Mouse (Mus musculus) gastrocnemius, postnatal 14 days (tissue): ENCODE results near the gene Abcb1b. TPM values are rescaled to one million over a fixed set of nuclear protein-coding genes. Genes with fewer than 3 reads are reported as not detected.
"Not testable (repeated sequence)": the region's sequence is repeated elsewhere in the genome, so short reads cannot be mapped to it uniquely, and the experiment has no call there.

ENCODE experiments used
- DNase-seq: peaks from one replicate; pipeline ENCODE4 v3.0.0; 2021; ENCODE audit warnings: mixed read lengths
- intact Hi-C: fragments of 180-260 bp; cut with DNase I; formaldehyde crosslinking; loops from one replicate; pipeline ENCODE4 v1.15.1; 2025; ENCODE audit warnings: low total_unique reads
- long read RNA-seq, 2 experiments: library from polyadenylated mRNA; stranded (forward); transcript quantifications; one replicate each; pipeline ENCODE4 v2.0.0; 2021
- total RNA-seq, 2 experiments: library from RNA; stranded (reverse); gene quantifications; 2 replicates each; pipeline ENCODE4 v1.2.3; 2021

Gene Abcb1b
- 1 to 10 TPM in 1 of 2 experiments, under 1 TPM in 1; 0.78 to 1.6 TPM for total RNA-seq
- long read RNA-seq, experiment 1, partial matches to known transcripts, result 3 of 3 reads
- long read RNA-seq, experiment 1, other reads (novel, unspliced or antisense), result 0 of 3 reads
- long read RNA-seq, experiment 2, partial matches to known transcripts, result 2 of 2 reads
- long read RNA-seq, experiment 2, other reads (novel, unspliced or antisense), result 0 of 2 reads

DNA sequence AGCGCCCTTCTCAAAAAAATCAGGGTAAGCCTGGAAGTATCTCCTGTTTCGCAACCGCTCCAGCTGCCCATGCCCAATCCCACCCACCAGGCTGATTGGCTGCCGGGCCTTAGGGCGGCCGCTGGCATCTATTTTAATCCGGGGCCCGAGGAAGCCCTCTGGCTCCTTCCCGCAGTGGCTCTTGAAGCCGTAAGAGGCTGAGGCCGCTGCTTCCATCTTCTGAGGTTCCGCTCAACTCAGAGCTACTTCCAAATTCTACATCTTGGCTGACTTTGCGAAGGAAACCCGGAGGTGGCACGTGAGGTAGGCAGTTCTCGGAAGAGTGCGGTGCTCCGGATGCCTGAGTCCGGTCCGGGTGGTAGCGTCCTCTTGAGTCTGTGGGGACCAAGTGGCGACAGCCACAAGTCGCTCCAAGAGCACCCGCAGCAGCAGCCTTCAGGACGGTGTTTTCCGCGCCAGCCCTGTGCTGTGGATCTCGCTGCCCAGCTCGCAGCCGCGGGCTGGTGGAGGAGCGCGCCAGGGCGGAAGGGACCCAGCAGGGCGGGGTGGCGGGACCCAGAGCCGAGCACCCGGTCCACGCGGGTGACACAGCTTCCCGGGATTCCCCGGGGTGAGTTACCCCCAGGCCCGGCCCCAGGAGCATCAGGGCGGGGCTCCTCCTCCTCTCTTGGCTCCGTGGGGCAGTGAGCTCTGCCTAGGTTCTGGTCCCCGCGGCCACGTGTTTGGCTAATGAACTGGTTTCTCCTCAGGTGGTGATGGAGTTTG lies at the start of gene Abcb1b:
TSS of gene Abcb1b (plus strand) at position 161 of the 765 bp plus-strand sequence.
- intact Hi-C loops, result no loop called here

DNA sequence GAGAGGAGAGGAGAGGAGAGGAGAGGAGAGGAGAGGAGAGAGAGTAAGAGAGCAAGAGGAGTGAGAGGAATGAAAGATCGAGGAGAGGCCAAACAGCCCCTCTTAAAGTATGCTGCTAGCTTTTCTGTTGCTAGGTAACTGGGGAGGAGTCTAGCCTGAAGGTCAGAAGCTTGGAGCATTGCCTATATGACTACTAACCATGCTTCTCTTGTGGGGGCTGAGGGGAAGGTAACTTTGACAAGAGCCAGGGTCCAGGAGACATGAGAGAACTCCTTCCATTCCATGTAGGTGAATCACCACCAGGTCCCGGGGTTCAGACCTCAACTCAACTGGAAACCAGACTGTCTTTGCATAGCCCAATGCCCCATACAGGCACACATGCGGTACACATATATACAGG lies 25.1 kb upstream of the Abcb1b start:
- intact Hi-C loops, result no loop called here

More for the DNA sequence above, at the start of gene Abcb1b:
- peak; percentile 52 for DNase-seq

GRCm38 (mm10) chr5:8778311-8778710 lies 19.6 kb upstream of the Abcb1b start:
- intact Hi-C loops, result no loop called here
- no peak for DNase-seq

More for the DNA sequence above, 25.1 kb upstream of the Abcb1b start:
- no peak for DNase-seq

GRCm38 (mm10) chr5:8778751-8779150 lies 19.2 kb upstream of the Abcb1b start:
- intact Hi-C loops, result no loop called here
- DNase-seq, result no peak

DNA sequence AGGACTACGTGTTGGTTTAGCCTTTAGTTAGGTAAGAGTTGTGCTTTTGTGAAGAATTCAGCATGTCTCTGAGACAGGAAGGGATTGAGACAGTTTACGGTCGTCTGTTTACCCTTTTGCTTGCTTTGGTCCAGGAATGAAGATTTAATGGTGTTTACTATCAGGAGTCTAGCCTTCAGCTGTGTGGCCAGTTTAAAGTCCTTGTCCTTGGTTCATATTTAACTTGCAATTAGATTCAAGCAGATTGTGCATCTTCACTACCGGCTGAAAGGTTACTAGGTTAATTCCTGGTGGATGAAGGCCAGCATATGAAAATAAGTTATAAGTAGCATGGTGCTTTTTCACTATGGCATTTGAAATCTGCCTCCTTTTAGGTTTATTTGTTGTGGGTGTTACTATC lies 5.7 kb upstream of the Abcb1b start:
- intact Hi-C loops, result no loop called here
- DNase-seq, result no peak

DNA sequence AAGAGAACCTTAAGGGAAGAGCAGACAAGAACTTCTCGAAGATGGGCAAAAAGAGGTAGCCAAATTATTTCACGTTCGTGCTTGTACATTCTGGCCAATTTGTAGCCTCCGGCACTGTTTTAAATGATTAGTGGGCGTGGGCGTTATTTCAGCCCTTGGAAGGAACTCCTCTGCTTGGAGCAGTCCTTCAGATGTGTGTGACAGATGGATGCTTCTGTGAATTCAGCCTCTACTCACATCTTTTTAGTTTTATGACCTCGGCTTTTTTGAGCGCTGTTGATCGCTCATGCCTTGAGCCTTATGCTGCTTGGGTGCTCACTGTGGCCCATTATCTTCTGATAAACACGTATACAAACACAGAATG lies 787 bp downstream of the Abcb1b start:
- no peak for DNase-seq
- intact Hi-C loops, result no loop called here

- no peak for DNase-seq
- intact Hi-C loops, result no loop called here
These were observed 7.8 kb downstream of the Abcb1b start for GRCm38 (mm10) chr5:8805742-8806141.

GRCm38 (mm10) chr5:8807137-8808004 lies 9.4 kb downstream of the Abcb1b start:
- DNase-seq, result no peak

DNA sequence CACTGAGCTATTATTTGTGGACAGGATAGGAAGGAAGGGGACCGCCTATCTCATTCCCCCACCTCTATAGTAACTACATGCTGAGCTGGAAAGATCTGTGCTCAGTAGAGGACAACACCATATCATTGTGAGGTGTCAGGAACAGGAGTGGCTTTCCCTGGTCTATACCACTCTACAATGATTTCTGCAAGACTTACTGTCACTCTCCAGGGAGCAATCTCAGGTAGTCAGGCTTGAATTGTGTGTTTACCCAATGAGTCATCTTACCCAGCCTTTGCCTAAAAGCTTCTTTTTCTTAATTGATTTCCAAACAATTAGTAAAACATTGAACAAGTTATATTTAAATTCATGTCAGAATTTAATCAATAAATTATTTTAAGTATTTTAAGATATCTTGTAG lies 15.9 kb downstream of the Abcb1b start:
- intact Hi-C loops, result no loop called here
- no peak for DNase-seq

More at GRCm38 (mm10) chr5:8807137-8808004, 9.4 kb downstream of the Abcb1b start:
- intact Hi-C loops, result no loop called here

DNA sequence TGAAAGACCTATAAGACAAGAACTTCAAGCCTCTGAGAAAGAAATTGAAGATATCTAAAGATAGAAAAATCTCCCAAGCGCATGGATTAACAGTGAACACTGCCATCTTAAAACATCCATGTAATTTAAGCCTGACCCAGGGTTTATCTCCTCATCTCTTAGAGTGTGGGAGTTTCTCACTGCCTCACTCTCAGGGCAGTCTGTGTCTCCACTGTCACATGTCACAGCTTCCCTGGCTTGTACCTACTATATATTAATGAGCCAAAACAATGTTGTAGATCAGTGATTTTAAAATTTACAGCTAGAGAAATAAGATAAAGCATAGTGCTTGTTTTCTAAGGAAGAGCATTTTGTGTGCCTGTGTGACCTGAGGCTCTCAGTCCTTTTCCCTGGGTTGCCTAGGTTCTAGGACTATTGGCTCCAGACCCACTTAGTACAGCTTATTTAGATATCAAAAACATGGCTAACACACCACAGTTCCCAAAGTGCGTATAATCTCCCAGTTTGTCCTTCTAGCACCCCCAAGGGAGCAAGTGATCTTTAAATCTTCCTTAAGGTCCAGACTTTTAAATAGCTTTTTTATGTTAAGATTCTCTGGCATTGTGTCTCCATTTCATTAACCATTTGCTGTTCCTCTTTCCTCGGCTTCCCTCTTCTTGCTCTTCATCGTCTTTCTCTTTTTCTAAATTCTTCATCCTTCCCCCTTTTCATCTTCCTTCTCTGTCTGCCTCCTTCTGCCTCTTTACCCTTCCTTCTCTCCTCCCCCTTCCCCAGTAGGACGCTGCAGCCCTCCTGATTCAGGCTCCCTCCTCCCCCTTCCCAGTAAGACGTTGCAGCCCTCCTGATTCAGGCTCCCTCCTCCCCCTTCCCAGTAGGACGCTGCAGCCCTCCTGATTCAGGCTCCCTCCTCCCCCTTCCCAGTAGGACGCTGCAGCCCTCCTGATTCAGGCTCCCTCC lies 22.0 kb downstream of the Abcb1b start:
- intact Hi-C loops, result no loop called here

DNA sequence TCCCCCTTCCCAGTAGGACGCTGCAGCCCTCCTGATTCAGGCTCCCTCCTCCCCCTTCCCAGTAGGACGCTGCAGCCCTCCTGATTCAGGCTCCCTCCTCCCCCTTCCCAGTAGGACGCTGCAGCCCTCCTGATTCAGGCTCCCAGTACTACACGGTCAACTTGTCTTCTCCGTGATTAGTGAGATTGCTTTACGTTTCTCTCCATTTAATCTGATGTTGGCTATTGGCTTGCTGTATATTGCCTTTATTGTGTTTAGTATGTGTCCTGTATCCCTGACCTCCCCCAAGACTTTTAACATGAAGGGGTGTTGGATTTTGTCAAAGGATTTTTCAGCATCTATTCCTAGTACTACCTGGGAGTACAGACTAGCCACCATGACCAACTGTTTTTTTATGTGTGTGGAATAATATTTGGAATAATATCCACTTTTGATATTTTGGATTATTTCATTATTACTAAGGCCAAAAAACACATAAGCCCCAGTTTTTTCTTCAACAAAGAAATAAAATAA lies 22.7 kb downstream of the Abcb1b start:
- intact Hi-C loops, DNase-seq: not testable (repeated sequence)

More for the DNA sequence above, 22.0 kb downstream of the Abcb1b start:
- no peak for DNase-seq

DNA sequence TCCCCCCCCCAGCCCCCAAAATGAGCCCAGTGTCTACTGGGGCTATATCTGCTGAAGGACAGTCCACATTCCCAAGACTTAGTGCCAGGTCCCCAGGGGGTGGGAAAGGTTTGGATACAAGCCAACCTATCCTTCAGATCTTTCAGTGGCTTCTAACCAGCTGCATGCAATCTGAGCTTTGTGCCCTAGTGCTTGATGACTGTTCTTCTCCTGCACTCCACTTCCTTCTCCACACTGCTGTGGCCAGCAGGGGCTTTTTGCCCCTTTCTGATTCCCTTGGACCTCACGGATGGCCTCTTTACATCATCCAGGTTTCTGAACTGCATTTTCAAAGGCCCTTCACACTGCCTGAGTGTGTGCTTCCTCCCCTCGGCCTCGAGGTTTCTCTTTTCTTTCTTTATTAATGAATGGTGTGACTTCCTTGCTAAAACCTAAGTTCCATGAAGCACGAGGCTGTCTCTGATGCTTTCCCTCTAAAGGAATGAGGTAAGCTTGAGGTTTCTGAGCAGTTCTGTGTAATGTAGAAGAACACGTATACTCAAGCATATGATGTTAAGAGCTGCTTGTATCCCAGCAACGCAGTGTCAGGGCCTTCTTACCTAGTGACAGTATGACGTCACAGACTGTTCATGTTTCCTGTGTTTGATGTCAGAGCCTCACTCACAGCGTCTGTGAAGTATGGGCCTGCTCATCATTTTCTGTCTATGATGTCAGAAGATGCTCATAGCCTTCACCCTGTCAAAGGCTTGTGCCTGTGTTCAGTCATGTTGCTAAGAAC lies 40.9 kb downstream of the Abcb1b start:
- DNase-seq, result no peak
- intact Hi-C loops, result no loop called here

GRCm38 (mm10) chr5:8839651-8840050 lies 41.7 kb downstream of the Abcb1b start:
- no peak for DNase-seq
- intact Hi-C loops, result loop anchor here (10.0 kb wide), 1 partner anchor 355 kb away; no protein-coding TSS in a partner anchor

DNA sequence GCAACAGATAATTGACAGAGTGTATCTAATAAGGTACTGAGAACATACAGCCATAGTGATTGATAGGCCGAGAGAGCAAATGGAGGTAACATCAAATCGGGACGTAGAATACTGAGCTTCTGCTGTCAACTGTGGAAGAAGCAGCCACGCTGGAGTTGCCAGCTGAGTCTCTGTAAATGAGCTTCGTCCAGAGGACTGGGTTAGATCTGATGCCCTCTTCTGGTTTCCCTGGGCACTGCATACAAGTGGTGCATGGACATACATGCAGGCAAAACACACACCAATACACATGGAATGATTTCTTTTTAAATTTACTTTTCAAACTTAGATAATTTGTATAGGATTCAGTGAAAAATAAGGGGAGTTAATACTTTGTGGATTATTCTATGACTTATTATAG lies 42.9 kb downstream of the Abcb1b start:
- peak; percentile 26 for DNase-seq
- intact Hi-C loops, result loop anchor here (10.0 kb wide), 1 partner anchor 356 kb away; no protein-coding TSS in a partner anchor

GRCm38 (mm10) chr5:8842815-8843214 lies 44.9 kb downstream of the Abcb1b start:
- DNase-seq, result no peak
- intact Hi-C loops, result loop anchor here (10.0 kb wide), 1 partner anchor 358 kb away; no protein-coding TSS in a partner anchor

DNA sequence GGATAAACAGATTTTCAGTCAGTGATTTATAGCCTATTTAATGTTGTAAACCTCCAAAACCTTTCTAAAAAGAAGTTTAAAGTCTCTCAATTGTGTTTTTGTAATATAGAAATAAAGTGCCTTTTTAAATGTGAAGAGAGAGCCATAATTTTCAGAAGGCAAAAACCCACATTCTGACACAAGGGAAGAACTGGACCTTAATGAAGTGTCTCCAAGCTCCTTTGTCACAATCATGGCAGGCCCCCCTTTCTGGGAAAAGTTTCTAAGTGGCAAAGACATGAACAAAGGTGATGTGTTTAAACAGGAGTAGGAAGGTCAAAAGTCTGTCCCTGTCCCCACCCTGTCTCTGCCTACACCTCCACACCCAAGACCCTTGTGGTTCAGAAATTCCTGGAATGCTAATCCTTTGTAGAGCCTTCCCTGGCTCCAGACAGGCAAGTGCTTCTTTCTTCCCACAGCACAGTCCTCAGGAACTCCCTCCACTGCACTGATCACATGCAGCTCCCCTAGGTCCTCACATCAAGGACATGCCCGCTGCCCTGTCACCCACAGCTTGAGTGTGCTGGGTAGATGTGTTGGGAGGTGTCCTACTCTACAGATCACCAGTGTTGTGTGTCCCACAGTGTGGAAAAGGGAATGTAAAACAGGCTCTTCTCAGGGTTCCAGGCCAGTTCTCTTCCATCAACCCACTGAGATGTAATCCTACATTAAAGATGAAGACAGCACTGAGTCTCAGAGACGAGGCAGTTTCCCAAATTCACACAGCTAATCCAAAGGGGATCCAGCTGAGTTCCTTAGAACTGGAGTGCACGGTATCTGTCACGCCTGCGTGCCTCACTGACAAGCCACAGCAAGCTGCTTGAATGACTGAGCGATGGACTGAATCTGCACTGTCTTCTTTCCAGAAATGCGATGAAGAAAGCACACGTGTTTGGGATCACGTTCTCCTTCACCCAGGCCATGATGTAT lies 50.9 kb downstream of the Abcb1b start:
- intact Hi-C loops, result loop anchor here (10.0 kb wide), 1 partner anchor 364 kb away; no protein-coding TSS in a partner anchor

DNA sequence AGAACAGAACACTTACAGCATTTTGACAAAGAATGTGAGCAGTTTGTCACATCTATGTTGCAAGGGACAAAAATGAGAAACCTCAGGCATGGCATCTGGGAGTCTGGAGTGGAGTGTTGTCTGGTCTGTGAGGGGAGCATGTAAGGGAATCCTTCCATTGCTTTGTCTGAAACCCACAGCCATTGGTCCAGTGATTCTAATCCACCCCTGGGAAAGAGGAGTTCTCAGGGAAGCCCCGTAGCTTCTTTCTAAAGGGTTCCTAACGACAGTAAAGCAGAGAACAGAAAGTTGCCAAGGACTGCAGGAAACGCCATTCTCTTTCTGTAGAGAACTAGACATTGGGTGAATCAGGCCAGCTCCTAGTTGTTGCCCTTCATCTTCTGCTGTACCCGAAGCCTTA lies 52.9 kb downstream of the Abcb1b start:
- DNase-seq, result no peak
- intact Hi-C loops, result no loop called here

More for the DNA sequence above, 50.9 kb downstream of the Abcb1b start:
- not testable (repeated sequence) for DNase-seq
